Mouse (Mus musculus) MEL (cell line): Measurements from ENCODE around the gene Tjp3. TPM values are rescaled to one million over a fixed set of nuclear protein-coding genes. Genes with fewer than 3 reads are reported as not detected.

Source experiments
- DNase-seq: peaks from one replicate; pipeline ENCODE4 v3.0.0; 2011; ENCODE audit warnings: low read depth, low spot score
- H3K27ac ChIP-seq: 2 replicates; pipeline ENCODE4 v1.5.1; 2012; ENCODE audit warnings: low read depth, mild to moderate bottlenecking, control low read depth, low read length, moderate library complexity; ENCODE audit not compliant: control insufficient read depth
- H3K27me3 ChIP-seq, 2 experiments: fragments of 150-350 bp in 1 of 2; sonication (generic) in 1 of 2; 2 replicates each; pipeline ENCODE4 v1.6.1; 2012; ENCODE audit warnings: low read length in 2 of 2, mild to moderate bottlenecking in 2 of 2, improper control_type of control experiment in 1 of 2, moderate library complexity in 1 of 2; ENCODE audit not compliant: insufficient read depth in 2 of 2, control insufficient read depth in 1 of 2
- H3K36me3 ChIP-seq, 2 experiments: 2 replicates each; pipeline ENCODE4 v1.6.1; 2012 to 2014; ENCODE audit warnings: low read length in 2 of 2, improper control_type of control experiment in 1 of 2, inconsistent platforms in 1 of 2, mild to moderate bottlenecking in 1 of 2; ENCODE audit not compliant: insufficient read depth in 2 of 2, control insufficient read depth in 1 of 2
- H3K4me1 ChIP-seq, 2 experiments: fragments of 150-350 bp in 1 of 2; sonication (generic) in 1 of 2; 2 replicates each; pipeline ENCODE4 v1.6.1; 2012; ENCODE audit warnings: low read length in 2 of 2, improper control_type of control experiment in 1 of 2, mild to moderate bottlenecking in 1 of 2; ENCODE audit not compliant: insufficient read depth in 2 of 2, control insufficient read depth in 1 of 2
- H3K4me3 ChIP-seq, 2 experiments: fragments of 150-350 bp in 1 of 2; sonication (generic) in 1 of 2; 2 replicates each; pipeline ENCODE4 v1.5.1; 2012; ENCODE audit warnings: low read depth in 2 of 2, low read length in 2 of 2, mild to moderate bottlenecking in 2 of 2, moderate library complexity in 2 of 2, control low read depth in 1 of 2, improper control_type of control experiment in 1 of 2; ENCODE audit not compliant: control insufficient read depth in 1 of 2, insufficient read depth in 1 of 2
- H3K79me2 ChIP-seq: 2 replicates; pipeline ENCODE4 v1.6.1; 2012; ENCODE audit warnings: mild to moderate bottlenecking, low read length, moderate library complexity; ENCODE audit not compliant: control insufficient read depth, poor library complexity, insufficient read depth
- H3K9ac ChIP-seq: 2 replicates; pipeline ENCODE4 v1.6.1; 2012; ENCODE audit warnings: low read depth, mild to moderate bottlenecking, control low read depth, low read length, moderate library complexity; ENCODE audit not compliant: control insufficient read depth, poor library complexity, severe bottlenecking
- H3K9me3 ChIP-seq: fragments of 150-350 bp; sonication (generic); replicated peaks from 2 replicates; pipeline ENCODE4 v1.6.1; 2012; ENCODE audit warnings: mild to moderate bottlenecking, low read length, improper control_type of control experiment, moderate library complexity; ENCODE audit not compliant: insufficient read depth
- BHLHE40 ChIP-seq: IDR thresholded peaks from 2 replicates; pipeline ENCODE4 v1.6.1; 2012; ENCODE audit warnings: low read depth, mild to moderate bottlenecking, inconsistent platforms, low read length, improper control_type of control experiment, borderline replicate concordance
- CHD1 ChIP-seq: IDR thresholded peaks from 2 replicates; pipeline ENCODE4 v1.6.1; 2012; ENCODE audit warnings: low read depth, mild to moderate bottlenecking, inconsistent platforms, low read length, improper control_type of control experiment
- CHD2 ChIP-seq: IDR thresholded peaks from 2 replicates; pipeline ENCODE4 v1.6.1; 2011; ENCODE audit warnings: low read length, improper control_type of control experiment
- CTCF ChIP-seq, 3 experiments: IDR thresholded peaks in 2 of 3; conservative IDR thresholded peaks in 1 of 3; 2 replicates each; pipeline ENCODE4 v1.5.1; 2011 to 2012; ENCODE audit warnings: low read length in 3 of 3, low read depth in 2 of 3, mild to moderate bottlenecking in 2 of 3, improper control_type of control experiment in 1 of 3, inconsistent platforms in 1 of 3, mixed read lengths in 1 of 3, moderate library complexity in 1 of 3; ENCODE audit not compliant: control insufficient read depth in 1 of 3, insufficient read depth in 1 of 3, poor library complexity in 1 of 3, severe bottlenecking in 1 of 3
- EP300 ChIP-seq, 2 experiments: IDR thresholded peaks; 2 replicates each; pipeline ENCODE4 v1.6.1; 2011; ENCODE audit warnings: improper control_type of control experiment in 2 of 2, low read length in 2 of 2, low read depth in 1 of 2, mild to moderate bottlenecking in 1 of 2
- ETS1 ChIP-seq: IDR thresholded peaks from 2 replicates; pipeline ENCODE4 v1.6.1; 2012; ENCODE audit warnings: low read depth, mild to moderate bottlenecking, inconsistent platforms, low read length, improper control_type of control experiment, moderate library complexity
- GABPA ChIP-seq: IDR thresholded peaks from 2 replicates; pipeline ENCODE4 v1.6.1; 2012; ENCODE audit warnings: low read depth, mild to moderate bottlenecking, inconsistent platforms, low read length, improper control_type of control experiment, moderate library complexity
- HCFC1 ChIP-seq: IDR thresholded peaks from 2 replicates; pipeline ENCODE4 v1.6.1; 2012; ENCODE audit warnings: low read depth, mild to moderate bottlenecking, inconsistent platforms, low read length, improper control_type of control experiment, moderate library complexity
- JUND ChIP-seq: IDR thresholded peaks from 2 replicates; pipeline ENCODE4 v1.6.1; 2011; ENCODE audit warnings: low read depth, mild to moderate bottlenecking, improper control_type of control experiment, low read length
- KAT2A ChIP-seq: conservative IDR thresholded peaks from 2 replicates; pipeline ENCODE4 v1.6.1; 2012; ENCODE audit warnings: low read depth, low read length, improper control_type of control experiment, inconsistent platforms
- MAFK ChIP-seq: IDR thresholded peaks from 2 replicates; pipeline ENCODE4 v1.6.1; 2011; ENCODE audit warnings: low read depth, mild to moderate bottlenecking, low read length, improper control_type of control experiment, borderline replicate concordance
- MXI1 ChIP-seq: IDR thresholded peaks from 2 replicates; pipeline ENCODE4 v1.6.1; 2011; ENCODE audit warnings: mild to moderate bottlenecking, low read depth, low read length, improper control_type of control experiment
- MYC ChIP-seq: IDR thresholded peaks from 2 replicates; pipeline ENCODE4 v1.6.1; 2011; ENCODE audit warnings: low read depth, mild to moderate bottlenecking, low read length, improper control_type of control experiment, moderate library complexity
- POLR2A ChIP-seq, 2 experiments: IDR thresholded peaks; 2 replicates each; pipeline ENCODE4 v1.6.1; 2011 to 2012; ENCODE audit warnings: low read length in 2 of 2, mild to moderate bottlenecking in 2 of 2, control low read depth in 1 of 2, improper control_type of control experiment in 1 of 2, low read depth in 1 of 2, moderate library complexity in 1 of 2; ENCODE audit not compliant: control insufficient read depth in 1 of 2, insufficient read depth in 1 of 2, poor library complexity in 1 of 2
- POLR2AphosphoS2 ChIP-seq: IDR thresholded peaks from 2 replicates; pipeline ENCODE4 v1.6.1; 2011; ENCODE audit warnings: low read length, improper control_type of control experiment
- SIN3A ChIP-seq: IDR thresholded peaks from 2 replicates; pipeline ENCODE4 v1.6.1; 2012; ENCODE audit warnings: low read length, improper control_type of control experiment, inconsistent platforms
- SMC3 ChIP-seq: IDR thresholded peaks from 2 replicates; pipeline ENCODE4 v1.6.1; 2011; ENCODE audit warnings: low read depth, low read length, improper control_type of control experiment
- TCF12 ChIP-seq: IDR thresholded peaks from 2 replicates; pipeline ENCODE4 v1.6.1; 2014; ENCODE audit warnings: low read depth, mild to moderate bottlenecking, inconsistent platforms, low read length, improper control_type of control experiment, moderate library complexity
- UBTF ChIP-seq: IDR thresholded peaks from 2 replicates; pipeline ENCODE4 v1.6.1; 2012; ENCODE audit warnings: low read depth, mild to moderate bottlenecking, inconsistent platforms, low read length, improper control_type of control experiment, moderate library complexity, borderline replicate concordance; ENCODE audit not compliant: insufficient read depth
- ZC3H11A ChIP-seq: IDR thresholded peaks from 2 replicates; pipeline ENCODE4 v1.6.1; 2012; ENCODE audit warnings: low read depth, mild to moderate bottlenecking, inconsistent platforms, low read length, improper control_type of control experiment
- ZMIZ1 ChIP-seq: IDR thresholded peaks from 2 replicates; pipeline ENCODE4 v1.6.1; 2012; ENCODE audit warnings: low read depth, mild to moderate bottlenecking, inconsistent platforms, low read length, improper control_type of control experiment, moderate library complexity
- polyA plus RNA-seq, 2 experiments: library from polyadenylated mRNA; stranded (reverse) in 1 of 2; unstranded in 1 of 2; fragments of >175 nt in 1 of 2; fragments of >200 nt in 1 of 2; gene quantifications; 2 replicates each; pipeline versions ENCODE4 v1.2.1 to v1.2.4; 2012; ENCODE audit warnings: low replicate concordance in 2 of 2, low read depth in 1 of 2; ENCODE audit not compliant: insufficient read length in 2 of 2, insufficient read depth in 1 of 2, missing spikeins in 1 of 2
- total RNA-seq: library from RNA; depleted of rRNA; stranded (reverse); fragments of 300-350 nt; gene quantifications from 2 replicates; pipeline ENCODE4 v1.2.3, GENCODE M21; 2012

Gene Tjp3
- total and polyA plus RNA-seq, 3 experiments, result 2.9 to 4.9 TPM; not detected in 1

DNA sequence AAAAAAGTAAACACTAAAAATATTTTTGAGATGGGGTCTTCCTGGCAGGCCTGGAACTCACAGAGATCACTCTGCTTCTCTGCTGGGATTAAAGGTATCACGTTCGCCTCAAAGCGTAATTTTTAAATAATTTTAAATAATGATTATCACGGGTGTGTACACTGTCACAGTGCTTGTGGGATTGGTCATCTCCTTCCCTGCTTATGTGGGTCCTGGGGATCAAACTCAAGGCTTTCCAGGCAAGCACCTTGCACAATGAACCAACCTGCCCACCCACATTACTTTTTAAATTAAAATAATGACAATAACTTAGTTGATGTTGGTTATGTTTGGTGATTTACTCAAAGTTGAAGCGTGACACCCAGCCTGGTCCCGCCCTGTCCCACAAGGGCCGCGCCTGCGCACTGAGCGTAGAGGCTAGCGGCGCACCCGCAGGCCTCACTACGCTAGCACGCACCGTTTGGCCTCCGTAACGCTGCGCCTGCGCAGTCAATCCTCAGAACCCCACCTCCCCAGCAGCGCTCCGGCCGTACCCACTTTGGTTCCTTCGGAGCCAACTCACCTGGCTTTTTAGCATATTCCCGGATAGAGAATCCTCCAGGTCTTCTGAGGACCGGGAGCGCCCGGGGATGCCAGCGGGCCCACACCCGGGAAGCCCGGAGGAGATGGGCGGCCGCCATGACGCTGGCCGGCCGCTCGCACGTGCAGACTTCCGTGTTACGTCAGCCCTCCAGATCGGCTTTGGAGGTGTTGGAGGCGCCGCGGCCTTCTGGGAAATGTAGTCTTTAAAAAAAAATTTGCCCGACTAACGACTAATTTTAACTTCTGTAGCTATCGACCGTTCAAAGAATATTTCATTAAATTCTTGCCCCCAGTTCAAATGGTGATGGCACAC, 24.9 kb downstream of the Tjp3 start, which contains the start of the genes Mrpl54 and Apba3 (continued):
- TF ChIP-seq BHLHE40 (peak; percentile 99), CTCF (IDR thresholded peaks at IDR 0.05 in 2 of 3, conservative IDR thresholded peaks at IDR 0.05 in 1 of 3; ENCODE audit: control insufficient read depth in 1 of 3, insufficient read depth in 1 of 3, low read depth in 2 of 3, low read length in 3 of 3, poor library complexity in 1 of 3, severe bottlenecking in 1 of 3) (no peak), TCF12 (peak; percentile 50; the same call in 1 of the 2 replicates), CHD2 (no peak), POLR2A (IDR thresholded peaks at IDR 0.05; ENCODE audit: control insufficient read depth in 1 of 2, insufficient read depth in 1 of 2, low read depth in 1 of 2, low read length in 2 of 2, poor library complexity in 1 of 2) (peak; percentile 78 to 83; a peak in 3 of 4 replicates), SMC3 (no peak), ZMIZ1 (no peak; the same call in 1 of the 2 replicates)
- TF ChIP-seq, all 39 proteins: peak for 16

DNA sequence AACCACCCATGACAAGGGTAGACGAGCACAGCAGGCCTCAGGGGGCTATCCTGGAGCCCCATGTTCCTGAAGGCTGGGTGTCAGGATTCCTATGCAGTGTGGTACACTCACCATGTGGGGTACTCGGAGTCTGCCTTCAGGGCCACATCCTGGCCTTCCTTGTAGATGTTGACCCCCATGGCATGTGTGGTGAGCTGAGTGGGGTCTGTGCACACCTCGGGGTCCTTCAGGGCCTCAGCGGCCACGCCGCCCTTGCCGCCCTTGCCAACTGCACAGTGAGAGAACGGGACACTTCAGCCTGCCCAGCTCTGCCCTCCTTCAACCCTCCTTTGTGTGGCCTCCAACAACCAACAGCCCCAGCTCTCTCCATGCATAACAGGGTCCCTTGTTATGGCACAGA, 25.8 kb downstream of the Tjp3 start:
- Histone ChIP-seq H3K4me1 (peaks cover 4 to 18% of the 10 kb centered on the region in 2 experiments; a peak in 3 of 4 replicates), H3K36me3 (no peaks in the 10 kb centered on the region; a peak in 1 of 4 replicates), H3K27me3 (no peaks in the 10 kb centered on the region), H3K9ac (peak overlapping the region; percentile 98), H3K79me2 (peaks cover 21% of the 10 kb centered on the region), H3K9me3 (no peaks in the 10 kb centered on the region), H3K27ac (no peak overlapping the region), H3K4me3 (peak overlapping the region; percentile 82 to 84)
- no peak for TF ChIP-seq TCF12
- no peak for TF ChIP-seq MAFK
- no peak for TF ChIP-seq SIN3A
- TF ChIP-seq EP300 (IDR thresholded peaks at IDR 0.05; ENCODE audit: low read depth in 1 of 2, low read length in 2 of 2), result no peak
- no peak for TF ChIP-seq HCFC1
- no peak for TF ChIP-seq MYC
- TF ChIP-seq KAT2A, result no peak
- no peak for TF ChIP-seq SMC3
- TF ChIP-seq MXI1, result no peak
- no peak for TF ChIP-seq UBTF
- TF ChIP-seq ZC3H11A, result no peak
- no peak for TF ChIP-seq ETS1
- TF ChIP-seq POLR2AphosphoS2, result no peak
- TF ChIP-seq CHD1, result no peak
- TF ChIP-seq GABPA, result no peak
- TF ChIP-seq JUND, result no peak
- no peak for DNase-seq
